Mouse (Mus musculus): ENCODE results near the gene Treml1. TPM values are rescaled to one million over a fixed set of nuclear protein-coding genes. Genes with fewer than 3 reads are reported as not detected.
"Not testable (repeated sequence)": the region's sequence is repeated elsewhere in the genome, so short reads cannot be mapped to it uniquely, and the experiment has no call there.

Treml1 gene
- polyA plus RNA-seq, 1 experiment = 0.38 TPM

- H3K27ac ChIP-seq (ENCODE audit: insufficient read depth, low read length) = no peak overlapping the region
These were observed 9.0 kb upstream of the Treml1 start for GRCm38 (mm10) chr17:48350681-48351193.

DNA sequence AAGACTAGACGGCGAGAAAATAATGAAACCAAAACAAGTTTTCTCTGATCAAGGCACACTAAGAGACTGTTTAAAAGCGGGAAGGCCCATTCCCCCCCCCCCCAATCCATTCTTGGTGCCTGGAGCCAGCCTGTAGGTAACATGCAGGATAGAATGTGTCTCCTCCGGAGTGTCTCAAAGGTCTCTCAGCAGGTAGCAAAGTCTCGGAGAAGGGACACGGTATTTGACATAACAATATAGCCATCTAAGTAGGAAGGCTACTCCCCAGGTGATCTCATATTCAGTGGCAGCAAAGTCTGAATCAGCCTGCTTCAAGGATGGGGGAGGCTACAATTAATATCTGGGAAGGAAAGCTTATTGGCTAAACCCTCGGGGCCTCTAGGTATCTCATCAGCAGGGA, 6.7 kb upstream of the Treml1 start:
- not testable (repeated sequence) for H3K4me1 ChIP-seq (ENCODE audit: control insufficient read depth, insufficient read depth, low read length); H3K27ac ChIP-seq (ENCODE audit: insufficient read depth, low read length); H3K4me3 ChIP-seq (ENCODE audit: insufficient read depth, low read length)

More at GRCm38 (mm10) chr17:48350681-48351193, 9.0 kb upstream of the Treml1 start:
- H3K4me3 ChIP-seq (ENCODE audit: insufficient read depth, low read length) = no peak overlapping the region
- TF ChIP-seq CTCF (IDR thresholded peaks at IDR 0.05; ENCODE audit: extremely low read depth, insufficient read depth, low read length) = no peak
- TF ChIP-seq POLR2A (IDR thresholded peaks at IDR 0.05; ENCODE audit: extremely low read depth, insufficient read depth, low read length) = no peak
- no peaks in the 10 kb centered on the region for H3K4me1 ChIP-seq (ENCODE audit: control insufficient read depth, insufficient read depth, low read length)

DNA sequence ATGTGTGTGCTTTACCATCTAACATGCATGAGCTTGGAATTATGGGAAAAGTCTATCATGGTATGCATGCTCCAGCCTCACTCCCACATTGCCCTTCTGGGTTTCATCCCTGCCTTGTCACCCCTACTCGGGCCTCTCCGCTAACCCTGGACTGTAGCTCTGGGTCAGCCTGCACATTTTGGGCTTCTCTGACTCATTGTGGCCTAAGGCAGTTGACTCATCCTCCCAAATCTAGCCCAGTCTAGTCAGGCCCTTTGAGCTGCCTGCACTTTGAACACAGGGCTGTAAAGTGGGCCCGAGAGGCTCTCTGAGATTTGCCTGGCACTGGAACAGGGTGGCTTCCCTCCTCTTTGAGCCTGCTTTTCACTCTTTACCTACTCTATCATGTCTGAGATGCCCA, 3.9 kb upstream of the Treml1 start:
- Histone ChIP-seq H3K4me3 (ENCODE audit: insufficient read depth, low read length) (no peak overlapping the region), H3K4me1 (ENCODE audit: control insufficient read depth, insufficient read depth, low read length) (peaks cover 1% of the 10 kb centered on the region; the same call in 1 of the 2 replicates), H3K27ac (ENCODE audit: insufficient read depth, low read length) (no peak overlapping the region)
- TF ChIP-seq CTCF (IDR thresholded peaks at IDR 0.05; ENCODE audit: extremely low read depth, insufficient read depth, low read length) (no peak), POLR2A (IDR thresholded peaks at IDR 0.05; ENCODE audit: extremely low read depth, insufficient read depth, low read length) (no peak)

- peaks cover 3% of the 10 kb centered on the region for H3K4me1 ChIP-seq (ENCODE audit: control insufficient read depth, insufficient read depth, low read length)
- H3K4me3 ChIP-seq (ENCODE audit: insufficient read depth, low read length) = no peak overlapping the region
- H3K27ac ChIP-seq (ENCODE audit: insufficient read depth, low read length) = no peak overlapping the region
- TF ChIP-seq CTCF (IDR thresholded peaks at IDR 0.05; ENCODE audit: extremely low read depth, insufficient read depth, low read length) = no peak
- no peak for TF ChIP-seq POLR2A (IDR thresholded peaks at IDR 0.05; ENCODE audit: extremely low read depth, insufficient read depth, low read length)
These were observed 1.8 kb upstream of the Treml1 start for GRCm38 (mm10) chr17:48357892-48358291.

DNA sequence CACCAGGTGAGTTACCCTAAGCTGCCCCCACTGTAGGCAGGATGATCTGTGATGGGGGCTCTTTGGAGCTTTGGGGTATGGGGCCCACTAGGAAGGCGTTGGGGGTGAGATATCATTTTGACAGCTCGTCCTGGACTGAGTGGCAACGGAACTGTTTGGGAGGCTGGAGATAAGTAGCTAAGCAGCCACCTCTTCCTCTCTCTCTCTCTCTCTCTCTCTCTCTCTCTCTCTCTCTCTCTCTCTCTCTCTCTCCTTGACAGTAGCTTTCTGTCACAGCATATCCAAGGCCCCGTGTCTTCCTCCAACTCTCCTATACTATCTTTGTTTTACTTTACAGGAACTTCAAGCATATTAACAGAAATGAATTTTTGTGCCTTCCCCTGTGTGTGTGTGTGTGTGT, 746 bp downstream of the Treml1 start:
- TF ChIP-seq POLR2A (IDR thresholded peaks at IDR 0.05; ENCODE audit: extremely low read depth, insufficient read depth, low read length) (no peak), CTCF (IDR thresholded peaks at IDR 0.05; ENCODE audit: extremely low read depth, insufficient read depth, low read length) (no peak)
- no peak overlapping the region for H3K27ac ChIP-seq (ENCODE audit: insufficient read depth, low read length)
- H3K4me1 ChIP-seq (ENCODE audit: control insufficient read depth, insufficient read depth, low read length) = peaks cover 3% of the 10 kb centered on the region
- H3K4me3 ChIP-seq (ENCODE audit: insufficient read depth, low read length) = no peak overlapping the region

DNA sequence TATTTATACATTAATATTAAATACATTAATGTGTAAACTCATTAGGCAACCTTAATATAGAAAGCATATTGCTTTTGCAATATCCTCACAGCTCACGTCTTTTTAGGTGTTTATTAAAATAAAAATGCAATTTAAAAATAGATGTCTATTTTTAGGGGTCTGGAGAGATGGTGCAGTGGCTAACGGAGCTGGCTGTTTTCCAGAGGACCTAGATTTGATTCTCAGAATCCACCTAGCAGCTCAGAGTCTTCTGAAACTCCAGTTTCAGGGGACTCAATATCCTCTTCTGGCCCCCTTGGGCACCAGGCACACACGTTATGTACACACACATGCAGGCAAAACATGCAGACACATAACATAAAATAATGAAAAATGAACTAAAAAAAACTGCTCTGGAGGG, 2.6 kb downstream of the Treml1 start:
- no peak for TF ChIP-seq POLR2A (IDR thresholded peaks at IDR 0.05; ENCODE audit: extremely low read depth, insufficient read depth, low read length)
- no peak for TF ChIP-seq CTCF (IDR thresholded peaks at IDR 0.05; ENCODE audit: extremely low read depth, insufficient read depth, low read length)
- Histone ChIP-seq H3K4me3 (ENCODE audit: insufficient read depth, low read length) (no peak overlapping the region), H3K27ac (ENCODE audit: insufficient read depth, low read length) (no peak overlapping the region), H3K4me1 (ENCODE audit: control insufficient read depth, insufficient read depth, low read length) (peaks cover 3% of the 10 kb centered on the region)

GRCm38 (mm10) chr17:48362966-48363365, 3.2 kb downstream of the Treml1 start:
- H3K27ac ChIP-seq (ENCODE audit: insufficient read depth, low read length) = no peak overlapping the region
- no peak overlapping the region for H3K4me3 ChIP-seq (ENCODE audit: insufficient read depth, low read length)
- TF ChIP-seq POLR2A (IDR thresholded peaks at IDR 0.05; ENCODE audit: extremely low read depth, insufficient read depth, low read length) (no peak), CTCF (IDR thresholded peaks at IDR 0.05; ENCODE audit: extremely low read depth, insufficient read depth, low read length) (no peak)
- H3K4me1 ChIP-seq (ENCODE audit: control insufficient read depth, insufficient read depth, low read length) = peaks cover 3% of the 10 kb centered on the region

DNA sequence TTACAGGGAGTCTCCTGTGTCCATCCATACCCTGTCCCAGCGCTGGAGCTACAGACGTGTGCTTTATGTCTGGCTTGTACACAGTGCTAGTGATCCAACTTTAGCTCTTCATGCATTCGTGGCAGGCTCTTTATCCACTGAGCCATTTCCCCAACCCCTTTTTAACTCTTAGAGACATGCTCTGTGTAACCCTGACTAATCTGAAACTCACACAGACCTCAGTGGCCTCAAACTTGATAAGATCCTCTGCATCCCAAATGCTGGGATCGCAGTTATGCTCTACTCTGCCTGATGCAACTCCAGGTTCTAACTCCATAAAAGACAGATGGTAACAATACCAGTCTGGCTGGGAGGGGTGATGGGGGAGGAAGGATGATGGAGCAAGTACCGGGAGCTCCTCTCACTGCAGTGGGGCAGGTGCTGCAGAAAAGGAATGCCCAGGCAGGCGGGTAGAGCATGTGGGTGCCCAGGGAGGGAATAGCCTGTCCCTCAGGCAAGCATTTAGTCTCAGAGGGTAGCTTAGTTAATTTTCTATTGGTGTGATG, 3.8 kb downstream of the Treml1 start:
- peaks cover 2% of the 10 kb centered on the region; the same call in 1 of the 2 replicates for H3K4me1 ChIP-seq (ENCODE audit: control insufficient read depth, insufficient read depth, low read length)
- no peak overlapping the region for H3K4me3 ChIP-seq (ENCODE audit: insufficient read depth, low read length)
- TF ChIP-seq CTCF (IDR thresholded peaks at IDR 0.05; ENCODE audit: extremely low read depth, insufficient read depth, low read length) (no peak), POLR2A (IDR thresholded peaks at IDR 0.05; ENCODE audit: extremely low read depth, insufficient read depth, low read length) (no peak)
- no peak overlapping the region for H3K27ac ChIP-seq (ENCODE audit: insufficient read depth, low read length)

DNA sequence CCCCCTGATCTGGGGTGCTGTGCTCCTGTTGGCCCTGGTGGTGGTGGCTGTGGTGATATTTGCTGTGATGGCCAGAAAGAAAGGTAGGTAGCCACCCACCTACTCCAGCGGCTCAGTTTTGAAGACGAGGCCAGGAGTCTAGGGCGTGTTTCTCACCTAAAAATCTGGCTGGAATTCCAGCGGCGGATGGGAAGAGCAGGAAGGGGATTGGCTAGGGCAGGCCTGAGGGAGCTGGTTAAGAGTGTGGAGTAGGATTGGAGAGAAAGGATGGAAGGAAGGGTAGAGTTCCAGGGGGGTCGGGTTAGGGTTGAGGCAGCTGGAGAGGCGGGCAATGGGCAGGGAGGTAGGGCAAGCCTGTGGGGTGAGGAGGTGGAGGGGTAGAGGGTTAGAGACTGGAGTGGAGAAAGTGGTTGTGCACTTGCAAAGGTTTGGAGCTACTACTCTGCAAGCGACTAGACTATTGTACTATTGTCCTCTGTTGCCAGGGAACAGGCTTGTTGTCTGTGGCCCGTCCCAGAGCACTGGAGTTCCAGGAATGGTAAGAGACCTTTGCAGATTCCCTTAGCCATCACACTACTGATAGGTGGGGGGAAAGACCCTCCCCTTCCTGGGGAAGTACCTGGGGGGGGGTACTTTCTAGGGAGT, 5.9 kb downstream of the Treml1 start:
- Histone ChIP-seq H3K27ac (ENCODE audit: insufficient read depth, low read length) (no peak overlapping the region), H3K4me3 (ENCODE audit: insufficient read depth, low read length) (no peak overlapping the region), H3K4me1 (ENCODE audit: control insufficient read depth, insufficient read depth, low read length) (peaks cover 2% of the 10 kb centered on the region; the same call in 1 of the 2 replicates)
- no peak for TF ChIP-seq POLR2A (IDR thresholded peaks at IDR 0.05; ENCODE audit: extremely low read depth, insufficient read depth, low read length)
- no peak for TF ChIP-seq CTCF (IDR thresholded peaks at IDR 0.05; ENCODE audit: extremely low read depth, insufficient read depth, low read length)

DNA sequence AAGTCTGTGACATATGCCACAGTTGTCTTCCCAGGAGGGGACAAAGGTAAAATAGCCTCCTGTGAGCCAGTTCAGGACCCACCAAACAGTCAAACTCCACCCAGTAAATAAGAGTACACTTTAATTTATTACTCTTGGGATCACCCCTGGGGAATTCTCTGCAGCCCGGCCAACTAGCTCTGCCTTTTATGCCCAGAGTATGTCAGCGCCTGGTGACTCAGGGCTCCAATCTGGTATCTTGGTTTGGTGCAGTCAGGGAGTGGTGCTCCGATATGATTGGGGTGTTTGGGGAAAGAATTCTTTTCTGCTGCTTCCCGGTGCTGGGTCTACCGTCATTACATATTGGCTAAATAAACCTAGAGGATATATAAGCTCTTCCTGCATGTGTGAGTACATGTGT, 7.1 kb downstream of the Treml1 start:
- no peak for TF ChIP-seq POLR2A (IDR thresholded peaks at IDR 0.05; ENCODE audit: extremely low read depth, insufficient read depth, low read length)
- TF ChIP-seq CTCF (IDR thresholded peaks at IDR 0.05; ENCODE audit: extremely low read depth, insufficient read depth, low read length) = no peak
- H3K27ac ChIP-seq (ENCODE audit: insufficient read depth, low read length) = no peak overlapping the region
- H3K4me1 ChIP-seq (ENCODE audit: control insufficient read depth, insufficient read depth, low read length) = peaks cover 2% of the 10 kb centered on the region; the same call in 1 of the 2 replicates
- H3K4me3 ChIP-seq (ENCODE audit: insufficient read depth, low read length) = no peak overlapping the region

All from cortical plate, adult 2 months (tissue).